Mouse (Mus musculus) limb, embryonic 14.5 days (tissue): ENCODE results near the gene Myof. TPM values are rescaled to one million over a fixed set of nuclear protein-coding genes. Genes with fewer than 3 reads are reported as not detected.

ENCODE experiments used
- ATAC-seq: fragments of 200-750 bp; cut with Nextera tagmentation; 2 replicates; pipeline ENCODE4 v1.8.0; 2017; ENCODE audit warnings: low read depth, moderate number of reproducible peaks, moderate TSS enrichment; ENCODE audit not compliant: low FRiP score
- DNase-seq: peaks from one replicate; pipeline ENCODE4 v3.0.0-alpha.2; 2015; ENCODE audit warnings: low spot score
- H3K27ac ChIP-seq: fragments of 300-500 bp; sonication (generic); replicated peaks from 2 replicates; pipeline ENCODE4 v1.5.1; 2014; ENCODE audit warnings: low read depth, mild to moderate bottlenecking, low read length, moderate library complexity, mixed read lengths
- H3K27me3 ChIP-seq: fragments of 300-500 bp; sonication (generic); 2 replicates; pipeline ENCODE4 v1.6.1; 2014; ENCODE audit warnings: low read length, mixed read lengths; ENCODE audit not compliant: control insufficient read depth, insufficient read depth
- H3K36me3 ChIP-seq: fragments of 300-500 bp; sonication (generic); 2 replicates; pipeline ENCODE4 v1.6.1; 2014; ENCODE audit warnings: mild to moderate bottlenecking, low read length, moderate library complexity, mixed read lengths; ENCODE audit not compliant: control insufficient read depth, insufficient read depth
- H3K4me1 ChIP-seq: fragments of 300-500 bp; sonication (generic); 2 replicates; pipeline ENCODE4 v1.6.1; 2014; ENCODE audit warnings: antibody characterized with exemption, low read length, mixed read lengths; ENCODE audit not compliant: control insufficient read depth, insufficient read depth
- H3K4me2 ChIP-seq: fragments of 300-500 bp; sonication (generic); replicated peaks from 2 replicates; pipeline ENCODE4 v1.6.1; 2014; ENCODE audit warnings: low read depth, mild to moderate bottlenecking, low read length, moderate library complexity; ENCODE audit not compliant: severe bottlenecking
- H3K4me3 ChIP-seq: fragments of 300-500 bp; sonication (generic); replicated peaks from 2 replicates; pipeline ENCODE4 v1.5.1; 2014; ENCODE audit warnings: low read length
- H3K9ac ChIP-seq: fragments of 300-500 bp; sonication (generic); 2 replicates; pipeline ENCODE4 v1.6.1; 2014; ENCODE audit warnings: mild to moderate bottlenecking, low read depth, low read length, moderate library complexity; ENCODE audit not compliant: severe bottlenecking
- H3K9me3 ChIP-seq: fragments of 300-500 bp; sonication (generic); 2 replicates; pipeline ENCODE4 v1.6.1; 2016; ENCODE audit warnings: low read length; ENCODE audit not compliant: control insufficient read depth
- POLR2A ChIP-seq: fragments of 200-500 bp; IDR thresholded peaks from 2 replicates; pipeline ENCODE4 v1.8.0; 2012; ENCODE audit warnings: inconsistent platforms, mild to moderate bottlenecking, moderate library complexity, borderline replicate concordance; ENCODE audit not compliant: insufficient read depth, insufficient read length; ENCODE audit errors: extremely low read depth
- WGBS: fragments of 180-500 bp; shearing (Covaris S2); extraction: QIAGEN DNeasy Blood & Tissue Kit; methylation state at CpG from one replicate; pipeline ENCODE4 v1.1.7; 2014; 5-methylcytosine and 5-hydroxymethylcytosine counted together
- polyA plus RNA-seq, 2 experiments: library from polyadenylated mRNA; depleted of rRNA in 1 of 2; stranded (reverse) in 1 of 2; unstranded in 1 of 2; fragments of >200 nt; fragmentation: Nextera tagmentation in 1 of 2; extraction: Ambion mirVana in 1 of 2; gene quantifications; 2 replicates each; pipeline versions ENCODE4 v1.2.1 to v1.2.3; 2012 to 2014

Myof gene
- polyA plus RNA-seq, 2 experiments, result 21.8 to 35.9 TPM

DNA sequence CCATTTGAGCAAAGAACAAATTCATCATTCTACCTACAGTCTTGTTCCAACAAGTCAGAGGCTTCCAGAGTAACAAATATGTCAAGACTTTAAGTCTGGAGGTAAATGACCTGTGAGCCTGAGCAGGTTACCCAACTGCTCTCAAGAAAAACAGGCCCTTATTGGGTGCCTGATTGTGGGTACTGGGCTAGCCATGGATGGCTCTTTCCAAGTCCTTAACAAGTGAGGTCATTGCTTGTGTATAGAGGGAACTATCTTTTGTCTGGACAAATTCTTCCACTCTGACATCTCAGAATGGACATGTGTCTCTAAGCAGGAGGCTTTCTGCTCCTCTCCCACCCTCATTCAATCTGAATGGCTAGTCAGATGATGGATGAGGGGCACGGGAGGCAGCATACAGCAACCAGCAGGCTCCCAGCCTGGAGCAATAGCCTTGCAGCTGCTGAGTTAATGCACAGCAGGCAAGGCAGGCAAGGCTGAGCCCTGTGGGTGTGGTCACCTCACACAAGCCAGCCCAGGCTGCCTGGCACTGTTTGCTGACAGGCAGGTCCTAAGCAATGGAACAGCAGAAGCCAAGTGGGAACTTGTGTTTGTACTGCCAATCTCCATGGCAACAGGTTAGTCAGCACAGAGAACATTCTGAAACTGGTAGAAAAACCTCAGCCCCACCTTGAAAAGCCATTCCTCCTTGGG, 28.1 kb downstream of the Myof start:
- Histone ChIP-seq H3K4me1 (peaks cover 5% of the 10 kb centered on the region), H3K4me2 (no peak overlapping the region), H3K27me3 (no peaks in the 10 kb centered on the region), H3K27ac (peak overlapping the region; percentile 74), H3K36me3 (no peaks in the 10 kb centered on the region), H3K9ac (no peak overlapping the region), H3K9me3 (no peaks in the 10 kb centered on the region), H3K4me3 (no peak overlapping the region)
- TF ChIP-seq POLR2A, result no peak
- DNase-seq, result peak; percentile 90
- WGBS, result 0% methylated on average over 1 of the region's 1 CpGs
- ATAC-seq, result peak; percentile 89

GRCm38 (mm10) chr19:38014443-38014842, 28.9 kb downstream of the Myof start:
- Histone ChIP-seq H3K36me3 (no peaks in the 10 kb centered on the region), H3K4me3 (no peak overlapping the region), H3K9ac (no peak overlapping the region), H3K4me1 (peaks cover 5% of the 10 kb centered on the region), H3K27ac (no peak overlapping the region), H3K27me3 (no peaks in the 10 kb centered on the region), H3K9me3 (no peaks in the 10 kb centered on the region), H3K4me2 (no peak overlapping the region)
- ATAC-seq, result no peak
- TF ChIP-seq POLR2A, result no peak
- 95% methylated on average over 5 of the region's 5 CpGs for WGBS
- DNase-seq, result no peak

DNA sequence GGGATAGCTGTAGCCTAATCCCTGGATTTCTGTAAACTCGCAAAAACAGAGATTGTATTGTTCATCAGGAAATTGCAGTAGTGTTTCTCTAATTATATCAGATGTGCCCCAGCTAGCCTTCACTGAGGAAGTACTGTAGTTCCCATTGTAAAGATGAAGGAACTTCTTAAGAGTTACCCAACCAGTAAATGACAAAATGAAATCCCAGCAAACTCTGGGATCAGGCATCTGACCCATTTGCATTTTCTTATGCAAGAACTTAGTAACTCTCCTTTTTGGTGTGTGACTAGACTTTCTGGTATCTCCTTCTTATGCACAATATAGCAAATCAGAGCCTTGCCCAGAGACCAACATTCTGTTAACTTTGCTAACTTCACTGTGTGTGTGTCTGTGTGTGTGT, 32.0 kb downstream of the Myof start:
- no peaks in the 10 kb centered on the region for H3K36me3 ChIP-seq
- no peak overlapping the region for H3K9ac ChIP-seq
- no peak overlapping the region for H3K4me3 ChIP-seq
- H3K9me3 ChIP-seq, result no peaks in the 10 kb centered on the region
- no peak overlapping the region for H3K27ac ChIP-seq
- H3K27me3 ChIP-seq, result no peaks in the 10 kb centered on the region
- no peak overlapping the region for H3K4me2 ChIP-seq
- 64% methylated on average over 1 of the region's 1 CpGs for WGBS
- H3K4me1 ChIP-seq, result peaks cover 5% of the 10 kb centered on the region
- DNase-seq (no peak), ATAC-seq (no peak)
- no peak for TF ChIP-seq POLR2A

DNA sequence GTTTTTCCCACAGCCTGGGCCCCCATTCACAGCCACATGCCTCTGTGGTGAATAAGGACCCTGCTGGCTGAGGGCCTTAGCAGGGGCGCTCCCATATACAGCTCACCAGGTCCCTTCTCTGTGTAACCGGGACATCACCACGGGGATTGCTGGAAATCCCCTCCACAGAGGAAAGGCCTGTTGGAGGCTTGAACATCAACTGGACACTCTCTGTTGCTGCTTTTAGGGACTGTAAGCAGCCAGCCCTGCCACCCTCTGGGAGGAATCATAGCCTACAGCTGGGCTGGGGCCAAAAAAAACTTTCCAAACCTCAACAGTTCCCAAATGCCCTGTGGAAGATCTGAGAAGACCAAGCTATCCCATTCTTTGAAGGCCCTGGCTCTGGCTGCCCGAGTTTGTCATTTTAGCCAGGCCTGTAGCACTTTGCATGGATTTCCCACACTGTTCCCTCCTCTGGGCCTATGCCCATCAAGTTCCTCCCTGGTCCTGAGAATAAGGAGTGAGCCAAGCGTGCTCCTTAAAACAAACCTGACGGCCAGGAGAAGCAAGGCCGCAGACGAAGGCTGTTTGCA, 38.5 kb downstream of the Myof start:
- Histone ChIP-seq H3K4me3 (no peak overlapping the region), H3K4me1 (peaks cover 16% of the 10 kb centered on the region), H3K27ac (no peak overlapping the region), H3K4me2 (no peak overlapping the region), H3K36me3 (no peaks in the 10 kb centered on the region), H3K9ac (no peak overlapping the region), H3K27me3 (no peaks in the 10 kb centered on the region), H3K9me3 (no peaks in the 10 kb centered on the region)
- TF ChIP-seq POLR2A, result no peak
- ATAC-seq, result no peak
- WGBS, result 76% methylated on average over 8 of the region's 8 CpGs
- DNase-seq, result peak; percentile 27

DNA sequence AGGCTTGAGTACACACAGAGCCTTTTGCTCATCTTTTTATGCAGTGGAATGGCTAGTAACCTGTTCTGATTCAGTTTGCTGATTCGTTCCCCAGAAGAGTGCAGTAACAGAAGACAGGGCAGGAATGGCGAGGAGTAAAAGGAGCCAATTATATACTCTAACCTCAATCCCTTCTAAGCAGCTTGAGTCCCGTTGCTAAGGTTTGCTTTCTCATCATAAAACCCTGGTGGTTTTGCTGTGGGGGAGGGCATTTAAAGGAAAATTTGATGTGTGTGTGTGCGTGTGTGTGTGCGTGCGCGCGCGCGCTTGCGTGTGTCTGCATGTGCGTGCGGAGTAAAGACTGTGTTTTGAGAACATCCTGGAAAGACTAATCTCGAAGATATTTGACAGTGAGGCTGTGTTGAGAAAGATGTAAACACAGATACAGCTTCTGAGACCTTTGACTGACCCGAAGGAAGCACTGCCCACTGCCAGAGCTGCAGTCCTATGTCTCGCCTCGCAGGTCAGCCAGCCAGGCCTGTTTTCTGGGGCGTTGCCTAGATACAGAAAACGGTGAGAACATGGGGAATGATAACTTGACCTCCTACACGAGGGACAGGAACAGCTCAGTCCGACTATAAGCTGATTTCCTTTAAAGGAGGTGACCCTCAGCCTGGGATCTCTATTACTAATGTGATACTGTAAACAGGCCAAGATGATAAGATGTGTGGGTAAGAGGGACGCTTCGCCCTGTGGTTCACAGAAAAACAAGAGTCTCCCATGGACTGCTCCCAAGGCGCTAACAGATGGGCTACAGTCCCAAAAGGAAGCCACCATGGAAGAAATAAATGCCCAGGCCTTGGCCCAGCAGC, 39.5 kb downstream of the Myof start:
- DNase-seq (no peak), ATAC-seq (no peak)
- 68% methylated on average over 24 of the region's 24 CpGs for WGBS
- Histone ChIP-seq H3K4me2 (no peak overlapping the region), H3K4me1 (peaks cover 16% of the 10 kb centered on the region), H3K36me3 (no peaks in the 10 kb centered on the region), H3K9ac (no peak overlapping the region), H3K9me3 (no peaks in the 10 kb centered on the region), H3K27ac (no peak overlapping the region), H3K4me3 (no peak overlapping the region), H3K27me3 (no peaks in the 10 kb centered on the region)
- TF ChIP-seq POLR2A, result no peak
